Mouse (Mus musculus) ES-E14 (cell line): ENCODE results near the gene Txnrd1. TPM values are rescaled to one million over a fixed set of nuclear protein-coding genes. Genes with fewer than 3 reads are reported as not detected.

Source experiments
- DNase-seq: peaks from one replicate; pipeline ENCODE4 v3.0.0-alpha.2; 2013; ENCODE audit warnings: low read depth, low spot score
- H3K27ac ChIP-seq: 2 replicates; pipeline ENCODE4 v1.5.1; 2012; ENCODE audit warnings: low read depth, mild to moderate bottlenecking, low read length, moderate library complexity, mixed read lengths; ENCODE audit not compliant: poor library complexity, insufficient read depth, severe bottlenecking
- H3K36me3 ChIP-seq: 2 replicates; pipeline ENCODE4 v1.6.1; 2012; ENCODE audit warnings: mild to moderate bottlenecking, low read length, moderate library complexity, mixed read lengths; ENCODE audit not compliant: control insufficient read depth, poor library complexity, insufficient read depth, severe bottlenecking
- H3K4me1 ChIP-seq, 2 experiments: fragments of 150-350 bp in 1 of 2; sonication (generic) in 1 of 2; 2 replicates each; pipeline ENCODE4 v1.6.1; 2012; ENCODE audit warnings: low read length in 2 of 2, mild to moderate bottlenecking in 1 of 2, mixed read lengths in 1 of 2; ENCODE audit not compliant: control insufficient read depth in 2 of 2, insufficient read depth in 2 of 2, poor library complexity in 1 of 2
- H3K4me3 ChIP-seq, 2 experiments: fragments of 150-350 bp in 1 of 2; sonication (generic) in 1 of 2; 2 replicates each; pipeline ENCODE4 v1.5.1; 2012; ENCODE audit warnings: low read length in 2 of 2, low read depth in 1 of 2, mild to moderate bottlenecking in 1 of 2, mixed read lengths in 1 of 2; ENCODE audit not compliant: insufficient read depth in 1 of 2, poor library complexity in 1 of 2, severe bottlenecking in 1 of 2
- H3K9ac ChIP-seq: 2 replicates; pipeline ENCODE4 v1.6.1; 2012; ENCODE audit warnings: low read depth, mild to moderate bottlenecking, low read length, mixed read lengths; ENCODE audit not compliant: poor library complexity, insufficient read depth, severe bottlenecking
- H3K9me3 ChIP-seq: fragments of 150-350 bp; sonication (generic); 2 replicates; pipeline ENCODE4 v1.6.1; 2012; ENCODE audit warnings: low read depth, mild to moderate bottlenecking, low read length; ENCODE audit not compliant: control insufficient read depth, insufficient read depth
- CHD2 ChIP-seq: IDR thresholded peaks from 2 replicates; pipeline ENCODE4 v1.6.1; 2014; ENCODE audit warnings: mild to moderate bottlenecking, low read depth, low read length, inconsistent platforms
- HCFC1 ChIP-seq: IDR thresholded peaks from 2 replicates; pipeline ENCODE4 v1.6.1; 2012; ENCODE audit warnings: low read length, inconsistent platforms, borderline replicate concordance; ENCODE audit not compliant: insufficient read depth
- MAFK ChIP-seq: IDR thresholded peaks from 2 replicates; pipeline ENCODE4 v1.6.1; 2014; ENCODE audit warnings: mild to moderate bottlenecking, low read depth, low read length, inconsistent platforms; ENCODE audit not compliant: insufficient read depth
- ZC3H11A ChIP-seq: IDR thresholded peaks from 2 replicates; pipeline ENCODE4 v1.6.1; 2012; ENCODE audit warnings: low read depth, mild to moderate bottlenecking, inconsistent platforms, low read length, borderline replicate concordance
- ZNF384 ChIP-seq: IDR thresholded peaks from 2 replicates; pipeline ENCODE4 v1.6.1; 2012; ENCODE audit warnings: low read depth, low read length, inconsistent platforms
- in situ Hi-C, 2 experiments: fragments of 600-800 bp; cut with MboI; formaldehyde crosslinking; loops; one replicate each; pipeline ENCODE4 v1.15.1; 2025; ENCODE audit warnings: low sequenced_read_pairs in 2 of 2, inconsistent platforms in 1 of 2; ENCODE audit not compliant: unreplicated experiment in 2 of 2
- total RNA-seq: library from RNA; depleted of rRNA; stranded (reverse); fragments of 300-350 nt; gene quantifications from 2 replicates; pipeline ENCODE4 v1.2.3, GENCODE M21; 2012

Txnrd1 gene
- total RNA-seq, 1 experiment: 167 TPM

- Histone ChIP-seq H3K36me3 (peaks cover 67% of the 10 kb centered on the region), H3K4me3 (no peak overlapping the region), H3K27ac (no peak overlapping the region), H3K9ac (no peak overlapping the region), H3K9me3 (no peaks in the 10 kb centered on the region), H3K4me1 (peaks cover 0 to 4% of the 10 kb centered on the region in 2 experiments; a peak in 1 of 4 replicates)
- in situ Hi-C loops: no loop called here
- TF ChIP-seq ZNF384 (no peak), ZC3H11A (no peak), MAFK (no peak), CHD2 (no peak), HCFC1 (no peak)
- no peak for DNase-seq
Observed at GRCm38 (mm10) chr10:82876076-82876796, 42.5 kb downstream of the Txnrd1 start.

DNA sequence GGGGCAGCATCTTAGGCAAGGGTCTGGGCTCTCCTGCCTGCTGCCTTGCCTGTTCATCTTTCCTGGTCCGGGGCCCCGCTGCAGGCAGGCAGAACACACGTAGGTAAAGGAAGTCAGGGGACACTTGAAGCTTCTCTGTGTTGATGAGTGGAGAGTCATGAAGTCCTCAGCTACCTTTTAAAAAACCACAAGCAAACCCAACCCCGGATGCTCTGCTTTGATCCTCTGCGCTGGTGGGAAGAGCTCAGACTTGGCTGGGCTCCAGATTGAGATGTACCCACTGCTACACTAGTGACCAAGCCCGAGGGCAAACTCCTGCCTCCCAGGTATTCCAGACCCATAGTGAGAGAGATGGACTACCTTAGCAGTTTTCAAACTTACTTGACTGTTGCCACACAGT lies 53.6 kb downstream of the Txnrd1 start:
- H3K9me3 ChIP-seq: no peaks in the 10 kb centered on the region
- no peak overlapping the region for H3K9ac ChIP-seq
- in situ Hi-C loops: no loop called here
- peaks cover 0 to under 1% of the 10 kb centered on the region in 2 experiments; a peak in 1 of 4 replicates for H3K4me1 ChIP-seq
- H3K27ac ChIP-seq: no peak overlapping the region; the same call in 1 of the 2 replicates
- H3K4me3 ChIP-seq: no peak overlapping the region
- TF ChIP-seq CHD2 (no peak), ZC3H11A (no peak), MAFK (no peak), ZNF384 (no peak), HCFC1 (no peak)
- no peak for DNase-seq
- peaks cover 70% of the 10 kb centered on the region for H3K36me3 ChIP-seq

GRCm38 (mm10) chr10:82888576-82888975 lies 54.8 kb downstream of the Txnrd1 start:
- in situ Hi-C loops: no loop called here
- peaks cover 66% of the 10 kb centered on the region for H3K36me3 ChIP-seq

DNA sequence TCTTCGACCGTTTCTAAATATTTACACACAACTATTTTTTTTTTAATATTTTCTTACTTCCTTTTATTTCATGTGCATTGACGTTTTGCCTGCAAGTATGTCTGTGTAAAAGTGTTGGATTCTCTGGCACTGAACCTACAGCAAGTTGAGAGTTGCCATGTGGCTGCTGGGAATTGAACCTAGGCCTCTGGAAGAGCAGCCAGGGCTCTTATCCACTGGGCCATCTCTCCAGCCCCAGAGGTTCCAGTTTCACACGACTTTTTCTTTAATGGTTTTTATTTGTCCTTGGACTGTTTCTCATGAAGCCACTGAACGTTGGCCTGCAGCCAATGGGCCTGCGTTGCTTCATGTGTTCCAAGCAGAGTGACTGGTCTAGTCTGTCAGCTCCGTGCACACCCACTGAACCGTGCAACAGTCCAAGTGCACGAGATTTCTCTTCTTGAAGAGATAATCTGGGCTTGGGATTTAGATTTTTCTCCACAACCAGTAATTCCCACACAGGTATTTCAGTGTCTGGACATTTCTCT lies 55.8 kb downstream of the Txnrd1 start:
- in situ Hi-C loops: no loop called here
- no peak overlapping the region for H3K4me3 ChIP-seq
- H3K9me3 ChIP-seq: no peaks in the 10 kb centered on the region
- no peak overlapping the region for H3K27ac ChIP-seq
- H3K4me1 ChIP-seq: peaks cover 0 to 2% of the 10 kb centered on the region in 2 experiments; a peak in 1 of 4 replicates
- peaks cover 64% of the 10 kb centered on the region for H3K36me3 ChIP-seq
- TF ChIP-seq ZC3H11A (no peak), HCFC1 (no peak), MAFK (no peak), CHD2 (no peak), ZNF384 (no peak)
- no peak overlapping the region for H3K9ac ChIP-seq
- no peak for DNase-seq

More at GRCm38 (mm10) chr10:82888576-82888975, 54.8 kb downstream of the Txnrd1 start:
- no peak for DNase-seq
- no peak overlapping the region for H3K9ac ChIP-seq
- peaks cover 0 to 2% of the 10 kb centered on the region in 2 experiments; a peak in 1 of 4 replicates for H3K4me1 ChIP-seq
- TF ChIP-seq ZNF384: no peak
- TF ChIP-seq CHD2: no peak
- TF ChIP-seq ZC3H11A: no peak
- no peak for TF ChIP-seq MAFK
- H3K27ac ChIP-seq: no peak overlapping the region
- no peaks in the 10 kb centered on the region for H3K9me3 ChIP-seq
- no peak overlapping the region for H3K4me3 ChIP-seq
